Mouse (Mus musculus) neural tube, embryonic 13.5 days (tissue): ENCODE data around the gene Slc12a3. TPM values are rescaled to one million over a fixed set of nuclear protein-coding genes. Genes with fewer than 3 reads are reported as not detected.

Source experiments
- ATAC-seq: fragments of 200-750 bp; cut with Nextera tagmentation; 2 replicates; pipeline ENCODE4 v1.8.0; 2017; ENCODE audit warnings: low read depth, mild to moderate bottlenecking, moderate TSS enrichment, moderate library complexity
- H3K27ac ChIP-seq: fragments of 300-500 bp; sonication (generic); replicated peaks from 2 replicates; pipeline ENCODE4 v1.5.1; 2015; ENCODE audit warnings: moderate library complexity, mild to moderate bottlenecking, inconsistent platforms
- H3K27me3 ChIP-seq: fragments of 300-500 bp; sonication (generic); 2 replicates; pipeline ENCODE4 v1.6.1; 2015; ENCODE audit warnings: mild to moderate bottlenecking, inconsistent platforms
- H3K36me3 ChIP-seq: fragments of 300-500 bp; sonication (generic); 2 replicates; pipeline ENCODE4 v1.6.1; 2015; ENCODE audit warnings: mild to moderate bottlenecking, inconsistent platforms
- H3K4me1 ChIP-seq: fragments of 300-500 bp; sonication (generic); replicated peaks from 2 replicates; pipeline ENCODE4 v1.6.1; 2015; ENCODE audit warnings: inconsistent platforms
- H3K4me2 ChIP-seq: fragments of 300-500 bp; sonication (generic); 2 replicates; pipeline ENCODE4 v1.6.1; 2015; ENCODE audit warnings: inconsistent platforms, mild to moderate bottlenecking, moderate library complexity
- H3K4me3 ChIP-seq: fragments of 300-500 bp; sonication (generic); 2 replicates; pipeline ENCODE4 v1.5.1; 2015; ENCODE audit warnings: mild to moderate bottlenecking, inconsistent platforms
- H3K9ac ChIP-seq: fragments of 300-500 bp; sonication (generic); 2 replicates; pipeline ENCODE4 v1.6.1; 2015; ENCODE audit warnings: moderate library complexity, mild to moderate bottlenecking, inconsistent platforms
- H3K9me3 ChIP-seq: fragments of 300-500 bp; sonication (generic); 2 replicates; pipeline ENCODE4 v1.6.1; 2016; ENCODE audit warnings: inconsistent platforms
- WGBS: fragments of 180-500 bp; shearing (Covaris S2); methylation state at CpG from one replicate; pipeline ENCODE4 v1.1.7; 2015; 5-methylcytosine and 5-hydroxymethylcytosine counted together
- polyA plus RNA-seq: library from polyadenylated mRNA; unstranded; fragments of >200 nt; fragmentation: Nextera tagmentation; extraction: Ambion mirVana; gene quantifications from 2 replicates; pipeline ENCODE4 v1.2.1, GENCODE M21; 2015

The Slc12a3 gene
- polyA plus RNA-seq, 1 experiment from 2014 or later, result 0.06 TPM

GRCm38 (mm10) chr8:94340796-94341195, 11.8 kb downstream of the Slc12a3 start:
- no peaks in the 10 kb centered on the region for H3K9me3 ChIP-seq
- H3K4me1 ChIP-seq, result no peaks in the 10 kb centered on the region
- no peak overlapping the region for H3K4me2 ChIP-seq
- 87% methylated on average over 7 of the region's 7 CpGs for WGBS
- no peaks in the 10 kb centered on the region for H3K36me3 ChIP-seq
- H3K27ac ChIP-seq, result no peak overlapping the region
- no peaks in the 10 kb centered on the region for H3K27me3 ChIP-seq
- no peak overlapping the region for H3K9ac ChIP-seq
- H3K4me3 ChIP-seq, result no peak overlapping the region
- no peak for ATAC-seq

- no peaks in the 10 kb centered on the region for H3K27me3 ChIP-seq
- no peaks in the 10 kb centered on the region for H3K4me1 ChIP-seq
- no peaks in the 10 kb centered on the region for H3K9me3 ChIP-seq
- H3K9ac ChIP-seq, result no peak overlapping the region
- no peak overlapping the region for H3K4me3 ChIP-seq
- H3K4me2 ChIP-seq, result no peak overlapping the region
- no peak overlapping the region for H3K27ac ChIP-seq
- 91% methylated on average over 10 of the region's 10 CpGs for WGBS
- no peak for ATAC-seq
- H3K36me3 ChIP-seq, result no peaks in the 10 kb centered on the region
These were observed 13.7 kb downstream of the Slc12a3 start for GRCm38 (mm10) chr8:94342691-94343090.

DNA sequence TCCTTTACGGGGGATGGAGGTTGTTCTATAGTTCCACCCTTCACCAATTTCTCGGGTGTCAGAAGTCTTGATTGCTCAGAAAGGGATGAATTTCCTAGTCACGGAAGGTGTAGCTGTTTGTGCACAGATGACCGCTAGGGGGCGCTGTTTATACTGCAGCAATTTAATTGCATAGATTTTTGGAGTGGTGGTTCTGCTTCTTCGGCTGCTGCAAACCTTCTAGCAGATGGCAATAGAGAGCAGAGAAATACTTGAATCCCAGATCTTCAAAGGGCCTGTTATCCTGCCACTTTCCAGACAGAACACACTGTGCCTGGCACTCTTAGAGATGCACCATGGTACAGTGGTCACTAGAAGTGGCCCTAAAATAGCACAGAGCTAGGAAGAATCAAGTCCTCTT, 14.3 kb downstream of the Slc12a3 start:
- H3K36me3 ChIP-seq, result no peaks in the 10 kb centered on the region
- WGBS, result 14% methylated on average over 6 of the region's 6 CpGs
- H3K27ac ChIP-seq, result no peak overlapping the region
- H3K9ac ChIP-seq, result no peak overlapping the region
- H3K9me3 ChIP-seq, result no peaks in the 10 kb centered on the region
- no peak for ATAC-seq
- H3K4me2 ChIP-seq, result no peak overlapping the region
- no peaks in the 10 kb centered on the region for H3K27me3 ChIP-seq
- no peak overlapping the region for H3K4me3 ChIP-seq
- H3K4me1 ChIP-seq, result no peaks in the 10 kb centered on the region

GRCm38 (mm10) chr8:94343778-94344320, 14.8 kb downstream of the Slc12a3 start:
- Histone ChIP-seq H3K27ac (no peak overlapping the region), H3K36me3 (no peaks in the 10 kb centered on the region), H3K4me1 (no peaks in the 10 kb centered on the region), H3K4me2 (no peak overlapping the region), H3K4me3 (no peak overlapping the region), H3K9me3 (no peaks in the 10 kb centered on the region), H3K9ac (no peak overlapping the region), H3K27me3 (no peaks in the 10 kb centered on the region)
- no peak for ATAC-seq
- 83% methylated on average over 11 of the region's 11 CpGs for WGBS

- no peak for ATAC-seq
- 92% methylated on average over 4 of the region's 4 CpGs for WGBS
These were observed 16.7 kb downstream of the Slc12a3 start for GRCm38 (mm10) chr8:94345657-94346056.

DNA sequence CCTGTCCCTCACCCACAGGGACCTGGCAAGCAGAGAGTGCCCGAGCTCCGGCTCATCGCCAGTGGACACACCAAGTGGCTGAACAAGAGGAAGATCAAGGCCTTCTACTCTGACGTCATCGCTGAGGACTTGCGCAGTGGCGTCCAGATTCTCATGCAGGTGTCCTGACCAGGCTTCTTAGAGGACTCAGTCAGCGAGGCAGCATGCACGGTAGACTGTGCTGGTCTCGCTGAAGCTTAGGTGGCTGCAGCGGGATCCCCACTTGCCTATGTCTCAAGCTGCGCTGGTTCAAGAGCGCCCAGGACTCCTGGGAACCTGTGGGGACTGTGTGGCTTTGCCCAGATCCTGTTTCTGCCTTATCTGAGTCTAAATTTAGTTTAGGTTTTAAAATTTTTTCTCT, 17.3 kb downstream of the Slc12a3 start:
- no peak overlapping the region for H3K4me2 ChIP-seq
- H3K4me1 ChIP-seq, result no peaks in the 10 kb centered on the region
- H3K36me3 ChIP-seq, result no peaks in the 10 kb centered on the region
- no peak overlapping the region for H3K27ac ChIP-seq
- no peak for ATAC-seq
- WGBS, result 90% methylated on average over 13 of the region's 13 CpGs
- no peaks in the 10 kb centered on the region for H3K27me3 ChIP-seq
- H3K9ac ChIP-seq, result no peak overlapping the region
- no peak overlapping the region for H3K4me3 ChIP-seq
- H3K9me3 ChIP-seq, result no peaks in the 10 kb centered on the region

More at GRCm38 (mm10) chr8:94345657-94346056, 16.7 kb downstream of the Slc12a3 start:
- no peak overlapping the region for H3K9ac ChIP-seq
- no peak overlapping the region for H3K27ac ChIP-seq
- H3K4me3 ChIP-seq, result no peak overlapping the region
- H3K27me3 ChIP-seq, result no peaks in the 10 kb centered on the region
- H3K4me2 ChIP-seq, result no peak overlapping the region
- no peaks in the 10 kb centered on the region for H3K36me3 ChIP-seq
- H3K9me3 ChIP-seq, result no peaks in the 10 kb centered on the region
- no peaks in the 10 kb centered on the region for H3K4me1 ChIP-seq

DNA sequence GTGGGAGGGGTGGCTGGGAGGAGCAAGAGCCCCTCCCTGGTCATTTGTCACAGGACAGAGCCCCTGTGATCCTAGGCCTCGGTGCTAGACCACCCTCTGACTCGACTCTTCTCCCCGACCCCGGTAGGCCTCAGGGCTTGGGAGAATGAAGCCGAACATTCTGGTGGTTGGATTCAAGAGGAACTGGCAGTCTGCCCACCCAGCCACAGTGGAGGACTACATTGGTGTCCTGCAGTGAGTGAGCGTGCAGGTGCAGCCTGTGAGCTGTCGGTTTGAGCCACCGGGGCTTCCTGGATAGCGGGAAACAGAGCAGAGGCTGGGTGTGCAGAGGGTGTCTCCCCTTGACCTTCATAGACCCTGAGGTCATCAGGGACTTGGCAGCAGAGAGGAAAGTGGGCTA, 19.4 kb downstream of the Slc12a3 start:
- Histone ChIP-seq H3K4me2 (no peak overlapping the region), H3K36me3 (no peaks in the 10 kb centered on the region), H3K27ac (no peak overlapping the region), H3K4me3 (no peak overlapping the region), H3K9me3 (no peaks in the 10 kb centered on the region), H3K4me1 (no peaks in the 10 kb centered on the region), H3K9ac (no peak overlapping the region), H3K27me3 (no peaks in the 10 kb centered on the region)
- 63% methylated on average over 9 of the region's 9 CpGs for WGBS
- ATAC-seq, result no peak

DNA sequence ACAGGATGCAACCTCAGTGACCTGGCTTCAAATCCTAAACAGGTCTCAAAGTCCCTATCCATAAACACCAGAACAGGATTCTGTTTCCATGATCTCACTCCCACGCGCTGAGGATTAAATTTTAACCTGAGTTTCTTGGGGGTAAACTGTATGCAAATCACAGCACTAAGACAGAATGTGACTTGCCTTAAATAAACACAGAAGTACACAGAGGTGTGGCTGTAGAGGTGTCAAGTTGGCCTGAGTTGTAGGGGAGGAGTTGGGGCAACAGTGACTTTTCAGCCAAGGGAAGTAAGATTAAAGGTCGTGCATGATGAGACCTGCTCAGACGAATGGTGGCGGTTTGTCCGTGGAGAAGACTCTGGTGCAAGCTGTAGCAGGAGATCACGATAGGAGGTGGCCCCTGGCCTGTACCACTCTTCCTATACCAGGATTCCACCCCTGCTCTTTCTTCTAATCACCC, 25.1 kb downstream of the Slc12a3 start:
- Histone ChIP-seq H3K4me1 (no peaks in the 10 kb centered on the region), H3K27ac (no peak overlapping the region), H3K36me3 (no peaks in the 10 kb centered on the region), H3K9ac (no peak overlapping the region), H3K4me2 (no peak overlapping the region), H3K9me3 (no peaks in the 10 kb centered on the region), H3K27me3 (no peaks in the 10 kb centered on the region), H3K4me3 (no peak overlapping the region)
- WGBS, result 90% methylated on average over 7 of the region's 7 CpGs
- ATAC-seq, result no peak

DNA sequence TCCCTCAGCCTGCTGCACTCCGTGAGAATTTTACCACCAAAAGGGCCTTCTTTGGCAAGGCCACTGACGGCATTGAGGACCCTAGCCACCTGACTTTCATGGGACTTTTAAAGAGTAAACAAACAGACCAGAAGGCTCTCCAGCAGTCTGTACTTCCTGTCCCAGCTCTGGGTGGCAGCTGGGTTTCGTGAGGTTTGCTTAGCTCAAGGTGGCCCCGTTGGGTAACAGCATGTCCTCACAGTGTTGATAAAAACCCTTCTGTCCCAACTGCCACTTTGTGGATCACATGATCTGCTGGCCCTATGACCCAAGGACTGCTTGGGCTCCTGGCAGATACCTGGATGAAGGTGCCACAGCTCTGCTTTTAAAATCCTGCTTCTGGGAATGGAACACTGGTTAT, 25.6 kb downstream of the Slc12a3 start:
- Histone ChIP-seq H3K4me2 (no peak overlapping the region), H3K4me3 (no peak overlapping the region), H3K36me3 (no peaks in the 10 kb centered on the region), H3K27me3 (no peaks in the 10 kb centered on the region), H3K27ac (no peak overlapping the region), H3K9ac (no peak overlapping the region), H3K9me3 (no peaks in the 10 kb centered on the region), H3K4me1 (no peaks in the 10 kb centered on the region)
- no peak for ATAC-seq
- WGBS, result 81% methylated on average over 4 of the region's 4 CpGs

DNA sequence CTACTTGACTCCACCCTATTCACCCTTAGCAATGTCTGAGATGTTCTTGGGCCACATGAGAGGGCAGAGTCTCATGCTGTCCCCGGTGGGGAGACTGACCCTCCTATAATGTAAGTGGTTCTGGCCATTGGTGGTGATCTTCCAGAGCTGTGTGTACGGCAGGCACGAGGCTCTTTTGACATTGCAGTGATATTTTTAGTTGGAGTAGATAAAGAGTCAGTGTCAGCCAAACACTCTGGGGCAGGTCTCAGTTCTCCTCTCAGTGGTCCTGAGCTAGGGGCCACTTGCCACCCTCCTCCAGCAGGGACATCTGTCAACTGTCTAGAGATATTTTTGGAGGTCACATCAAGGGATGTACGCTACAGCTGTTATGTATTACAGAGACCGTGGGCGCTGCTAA, 28.2 kb downstream of the Slc12a3 start:
- Histone ChIP-seq H3K27me3 (no peaks in the 10 kb centered on the region), H3K4me3 (no peak overlapping the region), H3K4me2 (no peak overlapping the region), H3K9ac (no peak overlapping the region), H3K36me3 (no peaks in the 10 kb centered on the region), H3K27ac (no peak overlapping the region), H3K4me1 (no peaks in the 10 kb centered on the region), H3K9me3 (no peaks in the 10 kb centered on the region)
- ATAC-seq, result no peak
- 89% methylated on average over 6 of the region's 6 CpGs for WGBS

DNA sequence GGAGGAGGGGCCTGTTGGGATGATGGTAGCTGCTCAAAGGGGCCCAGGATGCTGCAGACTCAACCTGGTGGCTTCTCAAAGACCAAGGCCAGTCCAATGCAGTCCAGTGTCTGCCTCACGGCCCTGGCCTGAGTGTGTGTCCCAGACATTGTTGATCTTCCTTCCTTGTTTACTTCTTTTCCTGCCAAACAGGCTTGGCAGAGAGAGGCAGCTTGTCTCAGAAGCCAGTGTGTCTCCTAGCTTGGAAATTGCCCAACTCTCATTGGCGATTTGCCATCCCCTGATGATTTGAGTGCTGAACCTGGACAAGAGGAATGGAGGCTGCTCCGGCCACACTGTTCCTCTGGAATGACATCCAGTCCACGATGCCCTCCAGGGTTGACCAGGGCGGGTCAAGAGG, 29.5 kb downstream of the Slc12a3 start:
- WGBS, result 78% methylated on average over 5 of the region's 5 CpGs
- Histone ChIP-seq H3K27ac (no peak overlapping the region), H3K9me3 (no peaks in the 10 kb centered on the region), H3K4me3 (no peak overlapping the region), H3K9ac (no peak overlapping the region), H3K4me2 (no peak overlapping the region), H3K36me3 (no peaks in the 10 kb centered on the region), H3K27me3 (no peaks in the 10 kb centered on the region), H3K4me1 (no peaks in the 10 kb centered on the region)
- no peak for ATAC-seq

GRCm38 (mm10) chr8:94361774-94362431, 32.9 kb downstream of the Slc12a3 start:
- Histone ChIP-seq H3K4me1 (no peaks in the 10 kb centered on the region), H3K9me3 (no peaks in the 10 kb centered on the region), H3K4me2 (no peak overlapping the region), H3K36me3 (no peaks in the 10 kb centered on the region), H3K27me3 (no peaks in the 10 kb centered on the region), H3K9ac (no peak overlapping the region), H3K27ac (no peak overlapping the region), H3K4me3 (no peak overlapping the region)
- WGBS, result 84% methylated on average over 6 of the region's 6 CpGs
- ATAC-seq, result no peak
